Mouse (Mus musculus): ENCODE results near the gene Bak1. TPM values are rescaled to one million over a fixed set of nuclear protein-coding genes. Genes with fewer than 3 reads are reported as not detected.
A peak's percentile ranks its signal among the peaks of the same experiment; 100 is the strongest.

Gene Bak1
- polyA plus RNA-seq (2015; fragmentation: Nextera tagmentation; extraction: Ambion mirVana): 1.9 and 2.6 TPM in 2 replicates

DNA sequence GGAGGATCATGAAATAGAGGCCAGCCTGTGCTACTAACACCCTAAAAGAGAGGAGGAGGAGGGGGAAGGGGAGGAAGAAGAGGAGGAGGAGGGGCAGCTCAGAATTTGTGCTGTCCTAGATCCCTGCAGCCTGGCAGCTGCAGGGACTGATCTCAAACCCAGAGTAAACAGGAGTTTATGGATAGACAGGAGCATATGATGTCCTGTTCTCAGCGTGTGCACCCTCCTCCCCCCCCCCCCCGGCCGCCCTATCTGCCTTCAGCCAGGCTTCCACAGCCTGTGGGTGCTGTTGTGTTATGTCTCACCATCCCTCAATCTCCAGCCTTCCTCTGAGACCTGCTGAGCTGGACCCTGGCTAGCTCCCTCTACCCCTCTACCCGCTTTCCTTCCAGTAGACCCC is at the start of gene Bak1:
Gene Bak1, minus strand, starts transcription at position 101 of the 400 bp plus-strand sequence.
- WGBS: 56% methylated on average over 3 of the region's 4 CpGs
- H3K27ac ChIP-seq: peak within 1 kb of the TSS; percentile 36; the same call in 1 of the 2 replicates
- H3K36me3 ChIP-seq (ENCODE audit: poor library complexity, severe bottlenecking): peaks cover 20% of the 10 kb centered on the region
- peak within 1 kb of the TSS; percentile 85 for H3K4me2 ChIP-seq
- H3K4me3 ChIP-seq: peak within 1 kb of the TSS; percentile 53
- peak within 1 kb of the TSS; percentile 90 for H3K9ac ChIP-seq
- ATAC-seq: no peak
- no peaks in the 10 kb centered on the region for H3K9me3 ChIP-seq (replicated peaks)
- H3K27me3 ChIP-seq: no peaks in the 10 kb centered on the region; the same call in 1 of the 2 replicates
- H3K4me1 ChIP-seq: peaks cover 19% of the 10 kb centered on the region

DNA sequence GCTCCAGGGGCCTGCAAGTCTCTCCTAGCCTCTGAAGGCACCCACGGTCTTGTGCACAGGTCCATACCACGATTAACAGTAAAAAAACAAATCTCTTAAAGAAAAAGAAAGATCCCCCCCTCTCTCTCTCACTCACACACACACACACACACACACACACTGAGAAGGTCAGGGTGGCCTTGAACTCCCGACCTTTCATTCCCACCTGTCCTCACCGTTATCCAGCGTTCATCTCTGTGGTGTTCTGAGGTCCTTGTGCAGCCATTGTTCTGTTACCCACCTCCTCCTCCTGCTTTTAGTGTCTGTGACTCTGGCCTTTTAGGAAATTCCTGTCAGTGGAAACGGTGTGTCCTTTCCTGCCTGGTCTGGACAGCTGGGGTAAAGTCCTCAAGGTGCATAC is 49.7 kb upstream of the Bak1 start:
- H3K27me3 ChIP-seq: no peaks in the 10 kb centered on the region
- no peak overlapping the region for H3K4me3 ChIP-seq
- H3K4me1 ChIP-seq: no peaks in the 10 kb centered on the region
- H3K36me3 ChIP-seq (ENCODE audit: poor library complexity, severe bottlenecking): no peaks in the 10 kb centered on the region
- no peak overlapping the region for H3K4me2 ChIP-seq
- no peak overlapping the region for H3K9ac ChIP-seq
- peaks cover 4% of the 10 kb centered on the region; the same call in 1 of the 2 replicates for H3K9me3 ChIP-seq (replicated peaks)
- no peak for ATAC-seq
- H3K27ac ChIP-seq: no peak overlapping the region
- WGBS: 90% methylated on average over 6 of the region's 6 CpGs

DNA sequence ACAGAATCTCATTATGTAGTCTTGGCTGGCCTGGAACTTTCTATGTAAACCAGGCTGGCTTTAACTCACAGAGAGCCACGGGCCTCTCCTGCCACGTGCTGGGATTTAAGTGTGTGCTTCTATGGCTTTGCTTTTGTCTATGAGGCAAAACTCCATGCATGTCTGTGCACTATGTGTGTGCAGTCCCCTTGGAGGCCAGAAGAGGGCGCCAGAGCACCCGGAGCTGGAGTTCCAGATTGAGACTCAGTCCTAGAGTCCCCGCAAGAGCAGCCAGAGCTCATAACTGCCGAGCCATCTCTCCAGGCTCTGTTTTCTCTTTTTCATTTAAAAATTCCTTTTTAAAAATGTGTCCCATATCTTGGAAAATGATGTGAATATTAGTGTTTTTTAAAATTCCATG is 49.1 kb upstream of the Bak1 start:
- no peak overlapping the region for H3K4me3 ChIP-seq
- H3K4me1 ChIP-seq: no peaks in the 10 kb centered on the region
- WGBS: 83% methylated on average over 6 of the region's 6 CpGs
- no peak for ATAC-seq
- H3K27ac ChIP-seq: no peak overlapping the region
- no peaks in the 10 kb centered on the region for H3K27me3 ChIP-seq
- H3K9me3 ChIP-seq (replicated peaks): peaks cover 4% of the 10 kb centered on the region; the same call in 1 of the 2 replicates
- H3K9ac ChIP-seq: no peak overlapping the region
- H3K36me3 ChIP-seq (ENCODE audit: poor library complexity, severe bottlenecking): no peaks in the 10 kb centered on the region
- no peak overlapping the region for H3K4me2 ChIP-seq

DNA sequence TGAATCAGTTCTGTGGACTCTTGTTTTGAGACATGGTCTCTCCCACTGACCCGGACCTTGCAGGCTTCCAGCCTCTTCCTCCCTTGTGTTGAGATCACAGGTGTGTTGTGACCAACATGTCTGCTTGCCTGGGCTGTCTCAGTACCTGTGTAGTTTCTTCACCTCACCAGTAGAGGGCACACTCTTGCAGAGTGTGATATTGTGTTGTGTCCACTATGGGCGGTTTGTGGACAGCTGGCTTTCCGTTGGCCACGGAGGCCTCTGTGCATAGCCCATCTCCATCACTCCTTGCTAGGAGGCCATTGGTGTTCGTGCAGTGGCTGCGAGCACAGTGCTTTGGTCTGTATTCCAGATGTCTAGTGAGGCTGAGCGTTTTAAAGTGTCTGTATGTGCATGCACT is 48.3 kb upstream of the Bak1 start:
- ATAC-seq: no peak
- Histone ChIP-seq H3K4me3 (no peak overlapping the region), H3K36me3 (ENCODE audit: poor library complexity, severe bottlenecking) (no peaks in the 10 kb centered on the region), H3K4me1 (no peaks in the 10 kb centered on the region), H3K9me3 (replicated peaks) (peaks cover 4% of the 10 kb centered on the region; the same call in 1 of the 2 replicates), H3K27ac (no peak overlapping the region), H3K9ac (no peak overlapping the region), H3K27me3 (no peaks in the 10 kb centered on the region), H3K4me2 (no peak overlapping the region)
- WGBS: 94% methylated on average over 7 of the region's 7 CpGs

DNA sequence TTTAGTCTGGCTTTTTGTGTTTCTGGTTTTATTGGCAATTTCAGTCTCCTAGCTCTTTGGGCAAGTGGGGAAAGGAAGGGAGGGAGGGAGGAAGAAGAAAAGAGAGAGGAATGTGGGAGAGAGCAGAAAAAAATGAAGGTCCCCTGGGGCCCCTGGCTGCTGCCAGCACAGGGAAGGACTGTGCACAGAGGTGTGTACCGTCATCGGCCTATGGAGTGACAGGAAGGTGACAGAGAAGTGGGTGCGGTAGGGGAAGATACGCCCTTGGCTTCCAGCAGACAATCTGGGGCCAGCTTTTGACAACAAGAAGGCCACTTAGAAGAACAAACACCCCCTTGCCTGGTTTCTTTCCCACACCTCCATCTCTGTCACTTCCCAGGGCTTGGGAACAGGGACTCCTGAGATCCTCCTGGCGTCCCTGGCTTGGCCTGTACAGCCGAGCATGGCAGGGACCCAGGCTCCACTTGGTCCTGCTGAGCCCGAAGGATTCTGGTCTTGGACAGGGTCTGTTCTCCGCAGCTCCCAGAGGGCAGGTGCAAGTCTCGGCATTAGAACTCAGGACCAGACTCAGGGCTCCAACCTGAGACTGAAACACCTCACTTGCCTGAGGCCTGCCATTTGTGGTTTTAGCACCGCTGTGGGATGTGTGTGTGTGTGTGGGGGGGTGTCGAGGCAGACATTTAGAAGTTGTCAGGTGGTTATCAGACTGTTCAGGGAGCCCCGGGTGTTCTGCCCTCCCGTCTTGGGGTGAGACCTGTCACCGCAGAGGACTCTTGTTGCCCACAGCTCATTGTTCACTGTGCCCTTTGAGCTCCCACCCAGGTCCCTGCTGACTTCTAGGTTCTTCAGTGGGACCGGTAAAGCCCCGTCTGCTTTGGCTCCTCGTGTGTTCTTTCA is 46.3 kb upstream of the Bak1 start:
- Histone ChIP-seq H3K9me3 (replicated peaks) (peaks cover 4% of the 10 kb centered on the region; the same call in 1 of the 2 replicates), H3K4me3 (no peak overlapping the region), H3K4me1 (no peaks in the 10 kb centered on the region), H3K27me3 (no peaks in the 10 kb centered on the region), H3K9ac (no peak overlapping the region), H3K4me2 (no peak overlapping the region), H3K36me3 (ENCODE audit: poor library complexity, severe bottlenecking) (no peaks in the 10 kb centered on the region), H3K27ac (no peak overlapping the region)
- no peak for ATAC-seq
- 89% methylated on average over 17 of the region's 17 CpGs for WGBS

DNA sequence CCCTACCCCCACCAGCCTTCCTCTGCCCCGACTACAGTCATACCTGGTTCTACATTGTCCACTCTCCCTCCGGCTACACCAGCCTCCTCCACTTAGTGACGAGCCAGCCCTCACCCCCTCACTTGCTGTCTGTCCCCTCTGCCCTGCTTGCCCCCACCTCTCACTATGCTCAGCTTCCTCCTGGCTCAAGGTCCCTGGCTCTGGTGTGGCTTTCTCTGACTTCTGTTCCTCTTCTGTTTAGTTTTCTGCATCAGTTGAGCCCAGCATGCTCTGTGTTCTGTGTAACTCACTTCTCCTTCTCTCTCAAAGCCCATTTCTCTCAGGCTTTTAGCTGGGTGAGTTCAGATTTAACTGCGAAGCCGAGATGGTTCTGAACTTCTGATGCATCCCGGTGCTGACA is 45.4 kb upstream of the Bak1 start:
- H3K9ac ChIP-seq: no peak overlapping the region
- H3K9me3 ChIP-seq (replicated peaks): peaks cover 4% of the 10 kb centered on the region; the same call in 1 of the 2 replicates
- H3K4me1 ChIP-seq: peaks cover 6% of the 10 kb centered on the region; the same call in 1 of the 2 replicates
- H3K36me3 ChIP-seq (ENCODE audit: poor library complexity, severe bottlenecking): no peaks in the 10 kb centered on the region
- no peak overlapping the region for H3K4me2 ChIP-seq
- H3K27me3 ChIP-seq: no peaks in the 10 kb centered on the region
- no peak for ATAC-seq
- WGBS: 67% methylated on average over 6 of the region's 6 CpGs
- H3K4me3 ChIP-seq: no peak overlapping the region
- no peak overlapping the region for H3K27ac ChIP-seq

DNA sequence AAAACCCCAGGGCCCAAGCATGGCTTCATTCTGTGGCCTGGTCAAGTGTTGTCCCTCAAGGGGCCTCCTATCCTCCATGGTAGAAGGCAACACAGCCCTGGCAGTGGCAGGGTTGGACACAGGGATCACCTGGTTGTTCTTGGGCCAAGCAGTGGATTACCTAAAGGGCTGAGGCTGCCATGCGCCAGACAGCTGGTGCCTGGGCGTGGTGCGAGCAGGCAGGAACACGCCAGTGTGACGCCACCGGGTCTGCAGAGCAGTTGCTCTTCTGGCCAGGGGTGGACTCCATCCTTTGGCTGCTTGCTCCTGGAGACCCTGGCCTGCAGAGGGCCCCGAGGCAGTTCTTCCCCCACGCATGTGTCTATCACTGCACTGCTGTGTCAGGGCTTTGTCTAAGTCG is 45.0 kb upstream of the Bak1 start:
- Histone ChIP-seq H3K27me3 (no peaks in the 10 kb centered on the region), H3K9me3 (replicated peaks) (peaks cover 4% of the 10 kb centered on the region; the same call in 1 of the 2 replicates), H3K4me1 (peaks cover 6% of the 10 kb centered on the region; the same call in 1 of the 2 replicates), H3K36me3 (ENCODE audit: poor library complexity, severe bottlenecking) (no peaks in the 10 kb centered on the region), H3K9ac (no peak overlapping the region), H3K4me3 (no peak overlapping the region), H3K4me2 (no peak overlapping the region), H3K27ac (no peak overlapping the region)
- ATAC-seq: no peak
- WGBS: 76% methylated on average over 9 of the region's 9 CpGs

DNA sequence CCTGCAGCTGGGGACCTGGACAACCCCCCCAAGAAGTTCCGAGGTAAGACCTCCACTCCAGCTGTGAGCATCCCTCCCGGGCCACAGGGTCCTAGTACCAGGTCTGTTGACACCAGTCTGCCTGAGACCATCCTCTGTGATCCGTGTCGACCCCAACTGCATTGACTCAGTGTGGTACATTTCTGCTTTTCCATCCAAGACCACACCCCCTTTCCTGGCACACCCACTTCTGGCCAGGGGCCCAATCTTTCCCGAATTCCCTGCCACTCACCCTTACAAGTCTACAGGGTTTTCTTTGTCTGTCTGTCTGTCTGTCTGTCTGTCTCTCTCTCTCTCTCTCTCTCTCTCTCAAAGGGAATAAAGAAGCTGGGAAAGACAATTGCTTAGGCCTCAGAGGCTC is 44.3 kb upstream of the Bak1 start:
- ATAC-seq: no peak
- Histone ChIP-seq H3K9ac (no peak overlapping the region), H3K4me1 (peaks cover 6% of the 10 kb centered on the region; the same call in 1 of the 2 replicates), H3K4me2 (no peak overlapping the region), H3K4me3 (no peak overlapping the region), H3K36me3 (ENCODE audit: poor library complexity, severe bottlenecking) (no peaks in the 10 kb centered on the region), H3K27me3 (no peaks in the 10 kb centered on the region), H3K9me3 (replicated peaks) (peaks cover 4% of the 10 kb centered on the region; the same call in 1 of the 2 replicates), H3K27ac (no peak overlapping the region)
- 73% methylated on average over 5 of the region's 5 CpGs for WGBS

DNA sequence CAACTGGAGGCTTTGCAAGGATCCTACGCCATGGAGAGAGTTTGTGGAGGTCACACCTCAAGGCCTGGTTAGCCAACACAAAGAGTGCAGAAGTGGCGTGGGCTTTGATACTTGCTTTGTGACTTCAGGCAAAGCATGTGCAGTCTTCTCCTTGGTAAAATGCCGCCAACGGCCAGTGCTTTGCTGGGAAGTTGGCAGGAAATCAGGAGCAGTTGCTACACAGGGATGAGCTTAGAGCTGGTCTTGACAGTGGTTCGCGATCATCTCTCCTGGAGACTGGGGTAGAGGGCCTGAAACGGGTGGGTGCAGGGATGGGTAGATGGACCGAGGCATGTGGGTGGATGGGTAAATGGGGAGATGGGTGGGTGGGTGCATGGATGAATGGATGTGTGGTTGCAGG is 43.6 kb upstream of the Bak1 start:
- WGBS: 95% methylated on average over 8 of the region's 8 CpGs
- Histone ChIP-seq H3K27me3 (no peaks in the 10 kb centered on the region), H3K9me3 (replicated peaks) (no peaks in the 10 kb centered on the region), H3K9ac (no peak overlapping the region), H3K36me3 (ENCODE audit: poor library complexity, severe bottlenecking) (no peaks in the 10 kb centered on the region), H3K27ac (no peak overlapping the region), H3K4me1 (peaks cover 6% of the 10 kb centered on the region; the same call in 1 of the 2 replicates), H3K4me2 (no peak overlapping the region), H3K4me3 (no peak overlapping the region)
- no peak for ATAC-seq

DNA sequence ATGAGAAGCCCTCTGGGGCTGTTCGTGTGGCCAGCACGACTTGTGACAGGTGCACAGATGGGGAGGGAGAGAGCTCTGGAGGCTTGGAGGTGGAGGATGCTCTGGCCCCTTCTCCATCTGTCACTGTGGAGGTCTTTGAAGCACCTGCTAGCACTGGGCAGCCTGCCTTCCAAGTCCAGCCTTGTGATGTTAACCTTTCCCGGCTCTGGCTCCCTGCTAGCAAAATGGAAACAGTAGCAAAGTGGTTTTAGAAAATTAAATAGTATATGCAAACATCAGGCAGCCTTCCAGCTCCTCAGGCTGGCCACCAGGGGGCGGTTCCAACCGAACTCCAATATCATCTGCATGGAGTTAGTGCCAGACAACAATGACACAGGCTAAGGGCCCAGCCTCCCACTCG is 42.8 kb upstream of the Bak1 start:
- WGBS: 42% methylated on average over 6 of the region's 6 CpGs
- no peak for ATAC-seq
- H3K9ac ChIP-seq: no peak overlapping the region
- H3K27ac ChIP-seq: no peak overlapping the region
- H3K4me3 ChIP-seq: no peak overlapping the region
- no peak overlapping the region for H3K4me2 ChIP-seq
- peaks cover 6% of the 10 kb centered on the region; the same call in 1 of the 2 replicates for H3K4me1 ChIP-seq
- no peaks in the 10 kb centered on the region for H3K27me3 ChIP-seq
- H3K36me3 ChIP-seq (ENCODE audit: poor library complexity, severe bottlenecking): no peaks in the 10 kb centered on the region
- H3K9me3 ChIP-seq (replicated peaks): no peaks in the 10 kb centered on the region

DNA sequence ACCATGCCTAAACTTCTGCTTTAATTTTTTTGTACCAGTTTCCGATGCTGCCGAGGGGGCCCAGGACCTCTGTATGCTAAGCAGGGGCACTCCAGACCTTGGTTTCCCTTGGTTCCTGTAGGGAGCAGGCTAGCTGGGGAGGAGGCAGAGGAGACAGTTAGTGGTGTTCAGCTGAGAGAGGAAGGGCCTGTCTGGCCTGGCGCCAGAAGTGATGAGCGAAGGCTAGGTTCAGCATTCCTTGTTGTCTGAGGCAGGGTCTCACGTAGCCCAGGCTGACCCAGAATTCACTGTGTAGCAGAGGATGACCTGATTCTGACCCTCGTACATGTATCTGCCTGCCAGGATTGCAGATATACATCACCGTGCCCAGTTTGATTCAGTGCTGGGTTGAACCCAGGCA is 42.1 kb upstream of the Bak1 start:
- H3K9me3 ChIP-seq (replicated peaks): no peaks in the 10 kb centered on the region
- H3K4me3 ChIP-seq: no peak overlapping the region
- H3K4me2 ChIP-seq: no peak overlapping the region
- no peaks in the 10 kb centered on the region for H3K36me3 ChIP-seq (ENCODE audit: poor library complexity, severe bottlenecking)
- peaks cover 6% of the 10 kb centered on the region; the same call in 1 of the 2 replicates for H3K4me1 ChIP-seq
- no peaks in the 10 kb centered on the region for H3K27me3 ChIP-seq
- H3K27ac ChIP-seq: no peak overlapping the region
- ATAC-seq: no peak
- no peak overlapping the region for H3K9ac ChIP-seq
- WGBS: 89% methylated on average over 7 of the region's 7 CpGs

DNA sequence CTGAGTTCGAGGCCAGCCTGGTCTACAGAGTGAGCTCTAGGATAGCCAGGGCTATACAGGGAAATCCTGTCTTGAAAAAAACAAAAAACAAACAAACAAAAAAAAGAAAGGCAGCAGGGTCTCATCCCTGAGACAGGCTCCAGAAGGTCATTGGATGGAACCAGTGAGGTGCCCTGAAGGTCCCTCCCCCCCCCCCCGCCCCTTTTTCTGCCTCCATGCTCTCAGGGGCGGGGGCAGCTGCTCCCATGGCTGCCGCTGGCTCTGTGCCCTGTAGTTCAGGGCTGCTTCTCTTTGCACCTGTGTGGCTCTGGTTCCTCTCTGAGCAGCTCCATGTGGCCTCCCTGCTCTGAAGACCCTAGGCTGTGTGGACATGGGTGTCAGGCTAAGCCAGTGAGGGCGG is 40.3 kb upstream of the Bak1 start:
- H3K36me3 ChIP-seq (ENCODE audit: poor library complexity, severe bottlenecking): no peaks in the 10 kb centered on the region
- H3K4me1 ChIP-seq: peaks cover 6% of the 10 kb centered on the region; the same call in 1 of the 2 replicates
- no peak overlapping the region for H3K9ac ChIP-seq
- H3K27ac ChIP-seq: no peak overlapping the region
- H3K4me3 ChIP-seq: no peak overlapping the region
- WGBS: 73% methylated on average over 5 of the region's 5 CpGs
- no peaks in the 10 kb centered on the region for H3K27me3 ChIP-seq
- no peak for ATAC-seq
- H3K9me3 ChIP-seq (replicated peaks): no peaks in the 10 kb centered on the region
- no peak overlapping the region for H3K4me2 ChIP-seq

Measured in forebrain, embryonic 13.5 days (tissue).